Mouse (Mus musculus) brain, embryonic 14.5 days (tissue): ENCODE results near the gene Xylt1.

Experiments used
- CTCF ChIP-seq: fragments of 200-500 bp; IDR thresholded peaks from 2 replicates; pipeline ENCODE4 v1.5.1; 2012; ENCODE audit warnings: inconsistent platforms, mild to moderate bottlenecking, moderate library complexity, borderline replicate concordance; ENCODE audit not compliant: insufficient read depth, insufficient read length; ENCODE audit errors: extremely low read depth
- POLR2A ChIP-seq: fragments of 200-500 bp; IDR thresholded peaks from 2 replicates; pipeline ENCODE4 v1.6.1; 2012; ENCODE audit warnings: mild to moderate bottlenecking, inconsistent platforms, borderline replicate concordance; ENCODE audit not compliant: poor library complexity, insufficient read depth, insufficient read length, severe bottlenecking; ENCODE audit errors: extremely low read depth

GRCm38 (mm10) chr7:117700066-117700465 is 319.3 kb downstream of the Xylt1 start:
- TF ChIP-seq CTCF (no peak), POLR2A (no peak)
